Comparison of ENCODE assay signal across 14 mouse cellular contexts in genomic region chr6:39460040-39460439, GRCm38 (mm10). TPM values are rescaled to one million over a fixed set of nuclear protein-coding genes. Genes with fewer than 3 reads are reported as not detected.
DNase-seq lines count a peak whose midpoint lies in the region; ATAC-seq and TF ChIP-seq lines count a peak whose summit lies in the region.
"Had no signal": no experiment of that assay in that cellular context is flagged by ENCODE, and none has a peak within 500 bp of the region (broad histone marks: within the 10 kb centered on the region; RNA-seq: fewer than 3 reads in every experiment).

No protein-coding gene starts in this region.

- H3K9ac ChIP-seq in hindbrain, postnatal 0 days (replicated peaks; ENCODE audit: low read length): no peak overlapping the region
- H3K9ac ChIP-seq in hindbrain, embryonic 11.5 days (ENCODE audit: low read depth, low read length): no peak overlapping the region
- H3K9ac ChIP-seq in midbrain, postnatal 0 days (replicated peaks; ENCODE audit: low read length, poor library complexity, severe bottlenecking): no peak overlapping the region
- no peak overlapping the region for H3K9ac ChIP-seq in midbrain, embryonic 15.5 days
- H3K9ac ChIP-seq: heart, embryonic 15.5 days; liver, embryonic 15.5 days; midbrain, embryonic 12.5 days had no signal

- no peak for ATAC-seq in hindbrain, postnatal 0 days
- no peak for ATAC-seq in hindbrain, embryonic 11.5 days (ENCODE audit: low FRiP score)
- no peak for ATAC-seq in midbrain, postnatal 0 days (ENCODE audit: low FRiP score)
- no peak for ATAC-seq in midbrain, embryonic 15.5 days (replicated peaks)
- ATAC-seq in monocyte, adult 5-6 weeks (replicated peaks; ENCODE audit: insufficient number of reproducible peaks, low FRiP score, low TSS enrichment, poor library complexity, severe bottlenecking): no peak
- ATAC-seq: inflammation-experienced regulatory T-cells, adult 6 months had no signal

- no peak overlapping the region for H3K4me3 ChIP-seq in hindbrain, postnatal 0 days (ENCODE audit: low read length)
- H3K4me3 ChIP-seq in hindbrain, embryonic 11.5 days (ENCODE audit: low read depth, low read length): no peak overlapping the region
- H3K4me3 ChIP-seq in midbrain, postnatal 0 days (ENCODE audit: low read depth, low read length): no peak overlapping the region
- H3K4me3 ChIP-seq in midbrain, embryonic 15.5 days: no peak overlapping the region
- H3K4me3 ChIP-seq: erythroblast, embryonic 14.5 days; heart, embryonic 15.5 days; liver, embryonic 15.5 days; midbrain, embryonic 12.5 days had no signal

- H3K36me3 ChIP-seq in hindbrain, postnatal 0 days (ENCODE audit: insufficient read depth, low read length): peaks cover 5% of the 10 kb centered on the region; the same call in 1 of the 2 replicates
- H3K36me3 ChIP-seq in hindbrain, embryonic 11.5 days (ENCODE audit: control insufficient read depth, insufficient read depth, low read length): peaks cover 3% of the 10 kb centered on the region; the same call in 1 of the 2 replicates
- 0 out of 2 replicates have a peak, but pooled peaks cover 5% of the 10 kb centered on the region for H3K36me3 ChIP-seq in midbrain, postnatal 0 days (ENCODE audit: insufficient read depth, low read length)
- peaks cover 4% of the 10 kb centered on the region; the same call in 1 of the 2 replicates for H3K36me3 ChIP-seq in midbrain, embryonic 15.5 days (replicated peaks)
- H3K36me3 ChIP-seq: liver, embryonic 15.5 days had no signal

- WGBS in hindbrain, postnatal 0 days: 96% methylated on average over 11 of the region's 11 CpGs
- WGBS in hindbrain, embryonic 11.5 days: 96% methylated on average over 11 of the region's 11 CpGs
- 96% methylated on average over 11 of the region's 11 CpGs for whole genome bisulfite sequencing in midbrain, postnatal 0 days
- WGBS in midbrain, embryonic 15.5 days: 96% methylated on average over 11 of the region's 11 CpGs

- no peak for DNase-seq in hindbrain, postnatal 0 days (ENCODE audit: low spot score)
- no peak for DNase-seq in hindbrain, embryonic 11.5 days (ENCODE audit: low spot score)
- no peak for DNase-seq in midbrain, postnatal 0 days (ENCODE audit: low spot score)
- DNase-seq in ES-CJ7 (ENCODE audit: low read depth, low spot score): peak; percentile 62
- peak; percentile 7 to 35 for DNase-seq in natural killer cell, adult 2 months (ENCODE audit: low spot score in 2 of 2)
- no peak for DNase-seq in adrenal gland, adult 8-10 months
- DNase-seq: cerebellum, postnatal 36 days had no signal

- H3K4me2 ChIP-seq in hindbrain, postnatal 0 days (ENCODE audit: low read depth, low read length): no peak overlapping the region
- no peak overlapping the region for H3K4me2 ChIP-seq in hindbrain, embryonic 11.5 days (replicated peaks; ENCODE audit: low read depth, low read length)
- H3K4me2 ChIP-seq in midbrain, postnatal 0 days (ENCODE audit: low read depth, low read length, poor library complexity, severe bottlenecking): no peak overlapping the region
- H3K4me2 ChIP-seq in midbrain, embryonic 15.5 days: no peak overlapping the region
- H3K4me2 ChIP-seq: heart, embryonic 15.5 days; liver, embryonic 15.5 days; midbrain, embryonic 12.5 days had no signal

- no peaks in the 10 kb centered on the region for H3K4me1 ChIP-seq in hindbrain, postnatal 0 days (ENCODE audit: insufficient read depth, low read length)
- no peaks in the 10 kb centered on the region for H3K4me1 ChIP-seq in hindbrain, embryonic 11.5 days (replicated peaks; ENCODE audit: control insufficient read depth, insufficient read depth, low read length)
- H3K4me1 ChIP-seq in midbrain, postnatal 0 days (ENCODE audit: insufficient read depth, low read length): no peaks in the 10 kb centered on the region
- H3K4me1 ChIP-seq in midbrain, embryonic 15.5 days: 0 out of 2 replicates have a peak, but pooled peaks cover 2% of the 10 kb centered on the region
- H3K4me1 ChIP-seq: heart, embryonic 15.5 days; midbrain, embryonic 12.5 days had no signal

- no peaks in the 10 kb centered on the region for H3K27me3 ChIP-seq in hindbrain, postnatal 0 days (ENCODE audit: insufficient read depth, low read length)
- H3K27me3 ChIP-seq in hindbrain, embryonic 11.5 days (ENCODE audit: control insufficient read depth, insufficient read depth, low read length): no peaks in the 10 kb centered on the region
- no peaks in the 10 kb centered on the region for H3K27me3 ChIP-seq in midbrain, postnatal 0 days (ENCODE audit: insufficient read depth, low read length)
- no peaks in the 10 kb centered on the region for H3K27me3 ChIP-seq in midbrain, embryonic 15.5 days (replicated peaks)
- H3K27me3 ChIP-seq: heart, embryonic 15.5 days; liver, embryonic 15.5 days; midbrain, embryonic 12.5 days had no signal

- no peak overlapping the region for H3K27ac ChIP-seq in hindbrain, postnatal 0 days
- H3K27ac ChIP-seq in hindbrain, embryonic 11.5 days (ENCODE audit: low read depth, low read length): no peak overlapping the region
- H3K27ac ChIP-seq in midbrain, postnatal 0 days (ENCODE audit: low read depth, low read length): no peak overlapping the region
- no peak overlapping the region for H3K27ac ChIP-seq in midbrain, embryonic 15.5 days
- H3K27ac ChIP-seq: heart, embryonic 15.5 days; liver, embryonic 15.5 days; midbrain, embryonic 12.5 days had no signal

- no peaks in the 10 kb centered on the region for H3K9me3 ChIP-seq in hindbrain, postnatal 0 days (ENCODE audit: low read length)
- no peaks in the 10 kb centered on the region for H3K9me3 ChIP-seq in hindbrain, embryonic 11.5 days (ENCODE audit: control insufficient read depth, low read length)
- no peaks in the 10 kb centered on the region for H3K9me3 ChIP-seq in midbrain, postnatal 0 days (ENCODE audit: low read length)
- no peaks in the 10 kb centered on the region for H3K9me3 ChIP-seq in midbrain, embryonic 15.5 days
- H3K9me3 ChIP-seq: heart, embryonic 15.5 days; liver, embryonic 15.5 days; midbrain, embryonic 12.5 days had no signal

- TF ChIP-seq CTCF in hindbrain, postnatal 0 days (IDR thresholded peaks at IDR 0.05; ENCODE audit: low read depth): peak; percentile 45; the same call in 1 of the 2 replicates
- TF ChIP-seq CTCF in midbrain, postnatal 0 days (IDR thresholded peaks at IDR 0.05): peak; percentile 52

RNA-seq across cellular contexts. Expression of gene Mkrn1, which starts 39.8 kb away (rescaled TPM):
- 212 and 244 TPM in 2 replicates for total RNA-seq in hindbrain, postnatal 0 days (2014; rRNA removed)
- polyA plus RNA-seq in hindbrain, postnatal 0 days (2015; fragmentation: Nextera tagmentation; extraction: Ambion mirVana): 204 and 219 TPM in 2 replicates
- 127 and 147 TPM in 2 replicates for polyA plus RNA-seq in hindbrain, embryonic 11.5 days (2014; fragmentation: Nextera tagmentation; extraction: Ambion mirVana)
- total RNA-seq in midbrain, postnatal 0 days (2014; rRNA removed): 201 and 269 TPM in 2 replicates
- 232 and 238 TPM in 2 replicates for polyA plus RNA-seq in midbrain, postnatal 0 days (2015; fragmentation: Nextera tagmentation; extraction: Ambion mirVana)
- polyA plus RNA-seq in midbrain, embryonic 15.5 days (2015; fragmentation: Nextera tagmentation; extraction: Ambion mirVana): 269 TPM in 2 replicates
- total RNA-seq in adrenal gland, adult 8-10 months (2022): 10 to 100 TPM; 69.0 to 90.4 (median 76.6) TPM
- total RNA-seq in monocyte, adult 5-6 weeks (2017): 163 to 297 TPM (median 214 TPM) in 3 replicates

Comparison
In these comparisons a context has a peak if more than half of its experiments do, and no peak if none do; other contexts are left out.
1. DNase-seq: peak in ES-CJ7 (single experiment) and natural killer cell, adult 2 months (2 of 2); none in hindbrain, postnatal 0 days (single experiment), hindbrain, embryonic 11.5 days (single experiment), midbrain, postnatal 0 days (single experiment) and adrenal gland, adult 8-10 months (single experiment).